Mouse (Mus musculus) CH12F3 (cell line): ENCODE results near the gene Msrb3.

ENCODE experiments used
- in situ Hi-C: fragments of 300-500 bp; cut with MboI; formaldehyde crosslinking; loops from 2 replicates; pipeline ENCODE4 v1.14.3; 2020; ENCODE audit warnings: low sequenced_read_pairs

Msrb3 gene

DNA sequence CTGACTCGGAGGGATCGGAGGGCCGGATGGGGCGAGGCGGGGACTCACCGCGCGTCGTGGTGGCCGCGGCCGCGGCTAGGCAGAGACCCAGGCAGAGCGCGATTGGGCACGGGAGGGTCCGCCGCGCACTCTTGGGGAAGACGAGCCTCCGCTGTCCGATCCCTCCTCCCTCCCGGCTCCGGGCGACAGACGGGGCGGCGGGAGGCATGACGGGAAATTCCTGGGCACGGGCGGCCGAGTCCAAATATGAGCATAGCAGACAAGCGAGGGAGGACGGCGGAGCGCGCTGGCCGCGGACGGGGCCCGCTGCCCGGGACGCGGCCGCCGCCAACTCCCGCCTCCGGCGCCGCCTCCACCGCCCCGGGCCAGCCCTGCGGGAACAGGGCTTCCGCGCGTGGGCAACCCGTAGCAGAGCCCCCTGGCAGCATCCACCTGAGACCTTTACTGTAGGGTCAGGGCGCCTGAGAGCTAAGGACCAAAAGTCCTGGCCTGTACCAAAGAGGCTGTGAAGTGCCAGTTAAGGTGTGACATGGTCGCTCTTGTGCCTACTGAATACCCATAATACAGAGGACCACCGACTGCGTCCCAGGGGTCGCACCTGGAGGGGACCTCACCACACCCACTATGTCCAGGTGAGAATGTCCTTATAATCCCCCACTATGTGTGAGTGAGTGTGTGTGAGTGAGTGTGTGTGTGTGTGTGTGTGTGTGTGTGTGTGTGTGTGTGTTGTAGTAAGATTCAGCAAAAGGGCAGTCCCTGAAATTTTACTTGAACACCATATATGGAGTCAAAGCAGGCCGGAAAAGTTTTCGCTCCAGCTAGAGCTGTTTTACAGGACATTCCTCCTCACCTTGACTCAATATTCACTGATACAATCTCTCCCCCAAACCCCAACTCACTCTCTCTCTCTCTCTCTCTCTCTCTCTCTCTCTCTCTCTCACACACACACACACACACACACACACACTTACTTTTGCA lies at the start of gene Msrb3:
Gene Msrb3, minus strand, starts transcription at position 317 of the 978 bp plus-strand sequence.
- in situ Hi-C loops = no loop called here

- in situ Hi-C loops = no loop called here
Measured at GRCm38 (mm10) chr10:120948461-120948860, 49.6 kb upstream of the Msrb3 start.

- in situ Hi-C loops = no loop called here
Measured at GRCm38 (mm10) chr10:120947842-120948241, 48.9 kb upstream of the Msrb3 start.

DNA sequence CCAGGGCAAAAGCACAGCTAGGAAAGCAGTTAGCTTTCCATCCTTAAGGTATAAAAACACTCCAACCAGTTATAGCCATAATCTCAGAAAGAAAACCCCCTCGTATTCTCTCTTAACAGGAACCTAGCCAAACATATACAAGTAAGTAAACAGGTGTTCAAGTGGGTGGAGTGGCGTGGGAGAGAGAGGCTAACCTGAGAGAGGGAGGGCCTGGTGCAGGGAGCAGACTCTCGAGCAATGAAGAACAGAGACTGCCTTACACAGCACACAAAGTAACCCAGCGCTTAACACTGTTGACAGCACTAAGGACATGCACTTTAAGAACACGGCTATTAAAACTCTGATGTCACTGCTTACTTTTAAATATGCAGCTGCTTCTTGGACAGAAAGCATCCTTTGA lies 47.9 kb upstream of the Msrb3 start:
- in situ Hi-C loops = no loop called here

GRCm38 (mm10) chr10:120938904-120939208 lies 40.0 kb upstream of the Msrb3 start:
- in situ Hi-C loops = no loop called here

DNA sequence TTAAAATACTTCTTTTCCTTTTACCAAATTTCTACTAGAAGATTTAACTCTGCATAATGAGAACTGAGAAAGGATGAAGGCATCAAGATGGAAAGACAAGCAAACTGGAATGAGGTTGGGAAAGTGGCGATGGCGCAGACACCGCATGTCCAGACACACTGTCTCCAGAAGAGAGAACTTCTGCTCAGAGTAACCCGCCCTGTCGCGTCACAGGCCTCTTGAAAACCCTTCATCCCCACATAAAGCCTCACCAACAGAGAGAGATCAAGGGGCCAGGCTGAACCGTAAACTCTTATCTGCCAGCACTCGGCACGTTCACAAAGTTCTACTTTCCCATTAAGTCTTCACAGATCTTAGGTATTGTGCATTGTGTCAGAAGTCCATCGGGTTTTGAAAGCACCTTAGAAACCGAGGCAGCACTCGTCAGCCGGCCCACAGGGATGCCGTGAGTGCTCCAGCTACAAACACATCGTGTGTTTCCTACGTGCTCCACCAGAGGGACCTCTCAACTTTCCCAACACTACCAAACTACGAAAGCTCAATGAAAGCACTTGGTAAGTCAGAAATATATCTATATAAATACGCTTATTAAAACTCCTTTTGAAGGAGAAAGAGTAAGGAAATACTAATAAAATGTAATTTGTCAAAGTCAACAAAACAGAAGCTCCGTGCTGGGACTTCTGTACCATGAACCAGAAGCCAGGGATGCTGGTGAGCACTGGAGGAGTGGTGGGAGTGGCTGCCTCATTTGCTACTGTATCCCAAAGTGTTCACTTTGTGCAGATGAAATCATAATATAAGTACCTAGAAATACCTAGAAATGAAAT lies 39.4 kb upstream of the Msrb3 start:
- in situ Hi-C loops = no loop called here

- in situ Hi-C loops = no loop called here
Measured at GRCm38 (mm10) chr10:120929536-120929935, 30.6 kb upstream of the Msrb3 start.

- in situ Hi-C loops = no loop called here
Measured at GRCm38 (mm10) chr10:120928183-120928582, 29.3 kb upstream of the Msrb3 start.

- in situ Hi-C loops = no loop called here
Measured at GRCm38 (mm10) chr10:120926156-120926555, 27.3 kb upstream of the Msrb3 start.

GRCm38 (mm10) chr10:120921501-120921900 lies 22.6 kb upstream of the Msrb3 start:
- in situ Hi-C loops = no loop called here

- in situ Hi-C loops = no loop called here
Measured at GRCm38 (mm10) chr10:120920604-120921003, 21.7 kb upstream of the Msrb3 start.

DNA sequence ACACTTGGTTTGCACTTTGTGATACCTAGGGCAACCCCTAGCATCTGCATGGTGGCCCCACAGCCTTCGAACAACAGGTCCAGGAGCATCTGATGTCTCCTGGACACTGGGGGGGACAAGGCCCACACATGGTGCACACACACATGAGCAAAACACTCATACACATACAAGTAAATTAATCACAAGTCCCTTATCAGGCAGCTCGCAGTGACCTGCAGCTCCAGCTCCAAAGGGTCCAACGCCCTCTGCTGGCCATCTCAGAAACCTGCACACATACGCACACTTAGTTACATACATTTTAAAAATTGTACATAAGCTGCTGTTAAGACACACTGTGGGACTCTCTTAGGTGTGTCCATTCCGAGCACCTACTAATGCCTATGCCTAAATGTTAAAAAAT lies 17.3 kb upstream of the Msrb3 start:
- in situ Hi-C loops = no loop called here

GRCm38 (mm10) chr10:120914948-120915631 lies 16.2 kb upstream of the Msrb3 start:
- in situ Hi-C loops = no loop called here

- in situ Hi-C loops = no loop called here
Measured at GRCm38 (mm10) chr10:120914286-120914685, 15.4 kb upstream of the Msrb3 start.

- in situ Hi-C loops = no loop called here
Measured at GRCm38 (mm10) chr10:120913796-120914195, 14.9 kb upstream of the Msrb3 start.

DNA sequence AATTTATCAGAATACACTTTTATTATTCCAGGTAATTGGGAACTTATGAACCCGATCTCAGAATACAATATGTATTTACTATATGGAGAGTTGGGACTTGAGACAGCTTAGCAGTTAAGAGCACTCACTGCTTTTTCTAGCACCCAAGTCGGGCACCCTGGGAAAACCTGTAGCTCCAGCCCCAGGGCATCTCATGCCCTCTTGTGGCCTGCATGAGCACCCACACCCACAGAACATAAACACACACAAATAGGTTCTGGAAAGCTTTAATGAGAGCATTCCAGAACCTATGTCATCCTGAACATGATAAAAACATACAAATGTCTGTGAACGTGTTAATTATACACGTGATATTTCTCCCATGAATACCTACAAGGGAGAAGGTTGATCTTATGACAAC lies 13.1 kb upstream of the Msrb3 start:
- in situ Hi-C loops = no loop called here

GRCm38 (mm10) chr10:120908776-120909574 lies 10.1 kb upstream of the Msrb3 start:
- in situ Hi-C loops = no loop called here

DNA sequence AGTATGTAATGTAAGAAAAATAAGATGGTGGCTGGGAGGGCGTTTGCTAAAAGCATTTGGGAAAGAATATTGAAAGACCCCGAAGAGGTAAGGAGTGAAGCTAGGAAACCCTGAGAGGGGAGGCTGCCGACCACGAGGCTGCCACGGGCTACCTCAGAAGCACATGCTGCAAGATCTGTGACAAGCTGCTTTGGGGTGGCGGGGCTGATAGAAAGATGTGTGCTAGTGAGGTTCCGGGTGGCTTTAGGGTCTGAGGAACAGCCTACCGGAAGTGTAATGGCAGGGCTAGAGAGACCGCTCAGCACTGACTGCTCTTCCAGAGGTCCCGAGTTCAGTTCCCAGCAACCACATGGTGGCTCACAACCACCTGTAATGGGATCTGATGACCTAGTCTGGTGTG lies 5.8 kb upstream of the Msrb3 start:
- in situ Hi-C loops = no loop called here

DNA sequence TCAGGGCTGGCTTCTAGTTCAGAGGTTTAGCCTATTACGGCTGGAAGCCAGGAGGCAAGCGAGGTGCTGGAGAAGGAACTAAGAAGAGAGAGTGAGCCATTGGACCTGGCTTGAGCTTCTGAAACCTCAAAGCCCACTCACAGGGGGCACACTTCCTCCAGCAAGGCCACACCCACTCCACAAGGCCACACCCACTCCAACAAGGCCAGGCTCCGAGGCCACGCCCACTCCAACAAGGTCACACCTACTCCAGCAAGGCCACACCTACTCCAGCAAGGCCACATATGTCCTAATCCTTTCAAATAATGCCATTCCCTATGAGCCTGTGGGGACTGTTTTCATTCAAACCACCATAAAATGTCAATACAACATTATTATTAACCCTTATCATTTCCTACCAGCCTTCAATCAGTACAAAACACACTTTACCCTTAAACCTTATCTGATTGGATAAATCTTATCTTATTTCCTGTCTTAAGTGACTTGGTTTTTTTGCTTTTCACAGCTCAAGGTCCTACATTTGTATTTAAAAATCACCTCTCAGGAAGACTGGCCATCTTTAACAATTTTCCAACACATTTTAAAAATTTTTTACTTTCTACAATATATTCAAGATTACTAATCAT lies 5.1 kb upstream of the Msrb3 start:
- in situ Hi-C loops = no loop called here

- in situ Hi-C loops = no loop called here
Measured at GRCm38 (mm10) chr10:120901746-120902145, 2.8 kb upstream of the Msrb3 start.
